Mouse (Mus musculus) ES-E14 (cell line): ENCODE results near the gene Cul7. TPM values are rescaled to one million over a fixed set of nuclear protein-coding genes. Genes with fewer than 3 reads are reported as not detected.

ENCODE experiments used
- DNase-seq: peaks from one replicate; pipeline ENCODE4 v3.0.0-alpha.2; 2013; ENCODE audit warnings: low read depth, low spot score
- H3K27ac ChIP-seq: 2 replicates; pipeline ENCODE4 v1.5.1; 2012; ENCODE audit warnings: low read depth, mild to moderate bottlenecking, low read length, moderate library complexity, mixed read lengths; ENCODE audit not compliant: poor library complexity, insufficient read depth, severe bottlenecking
- H3K36me3 ChIP-seq: 2 replicates; pipeline ENCODE4 v1.6.1; 2012; ENCODE audit warnings: mild to moderate bottlenecking, low read length, moderate library complexity, mixed read lengths; ENCODE audit not compliant: control insufficient read depth, poor library complexity, insufficient read depth, severe bottlenecking
- H3K4me1 ChIP-seq, 2 experiments: fragments of 150-350 bp in 1 of 2; sonication (generic) in 1 of 2; 2 replicates each; pipeline ENCODE4 v1.6.1; 2012; ENCODE audit warnings: low read length in 2 of 2, mild to moderate bottlenecking in 1 of 2, mixed read lengths in 1 of 2; ENCODE audit not compliant: control insufficient read depth in 2 of 2, insufficient read depth in 2 of 2, poor library complexity in 1 of 2
- H3K4me3 ChIP-seq, 2 experiments: fragments of 150-350 bp in 1 of 2; sonication (generic) in 1 of 2; 2 replicates each; pipeline ENCODE4 v1.5.1; 2012; ENCODE audit warnings: low read length in 2 of 2, low read depth in 1 of 2, mild to moderate bottlenecking in 1 of 2, mixed read lengths in 1 of 2; ENCODE audit not compliant: insufficient read depth in 1 of 2, poor library complexity in 1 of 2, severe bottlenecking in 1 of 2
- H3K9ac ChIP-seq: 2 replicates; pipeline ENCODE4 v1.6.1; 2012; ENCODE audit warnings: low read depth, mild to moderate bottlenecking, low read length, mixed read lengths; ENCODE audit not compliant: poor library complexity, insufficient read depth, severe bottlenecking
- H3K9me3 ChIP-seq: fragments of 150-350 bp; sonication (generic); 2 replicates; pipeline ENCODE4 v1.6.1; 2012; ENCODE audit warnings: low read depth, mild to moderate bottlenecking, low read length; ENCODE audit not compliant: control insufficient read depth, insufficient read depth
- CHD2 ChIP-seq: IDR thresholded peaks from 2 replicates; pipeline ENCODE4 v1.6.1; 2014; ENCODE audit warnings: mild to moderate bottlenecking, low read depth, low read length, inconsistent platforms
- HCFC1 ChIP-seq: IDR thresholded peaks from 2 replicates; pipeline ENCODE4 v1.6.1; 2012; ENCODE audit warnings: low read length, inconsistent platforms, borderline replicate concordance; ENCODE audit not compliant: insufficient read depth
- MAFK ChIP-seq: IDR thresholded peaks from 2 replicates; pipeline ENCODE4 v1.6.1; 2014; ENCODE audit warnings: mild to moderate bottlenecking, low read depth, low read length, inconsistent platforms; ENCODE audit not compliant: insufficient read depth
- ZC3H11A ChIP-seq: IDR thresholded peaks from 2 replicates; pipeline ENCODE4 v1.6.1; 2012; ENCODE audit warnings: low read depth, mild to moderate bottlenecking, inconsistent platforms, low read length, borderline replicate concordance
- ZNF384 ChIP-seq: IDR thresholded peaks from 2 replicates; pipeline ENCODE4 v1.6.1; 2012; ENCODE audit warnings: low read depth, low read length, inconsistent platforms
- in situ Hi-C, 2 experiments: fragments of 600-800 bp; cut with MboI; formaldehyde crosslinking; loops; one replicate each; pipeline ENCODE4 v1.15.1; 2025; ENCODE audit warnings: low sequenced_read_pairs in 2 of 2, inconsistent platforms in 1 of 2; ENCODE audit not compliant: unreplicated experiment in 2 of 2
- total RNA-seq: library from RNA; depleted of rRNA; stranded (reverse); fragments of 300-350 nt; gene quantifications from 2 replicates; pipeline ENCODE4 v1.2.3, GENCODE M21; 2012

Gene Cul7
- total RNA-seq, 1 experiment, result 96.1 TPM

DNA sequence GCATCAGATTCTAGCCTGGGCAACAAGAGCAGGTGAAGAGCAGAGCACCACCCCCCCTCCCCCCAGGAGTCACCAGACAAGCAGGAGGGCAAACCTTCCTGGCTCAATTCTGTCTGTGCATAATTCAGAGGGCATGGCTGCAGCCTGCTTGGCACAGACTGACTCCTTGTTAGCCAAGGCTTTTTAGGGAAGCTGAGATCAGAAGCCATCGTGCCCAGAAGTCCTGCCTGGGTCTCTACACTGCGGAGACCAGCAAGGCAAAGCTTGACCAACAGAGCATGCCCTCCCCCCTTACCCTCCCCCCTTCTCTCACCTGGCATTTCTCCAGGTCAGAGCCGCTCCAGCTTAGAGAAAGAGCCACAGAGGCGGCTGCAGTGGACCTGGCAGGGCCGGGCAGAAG is 12.6 kb downstream of the Cul7 start:
- no peaks in the 10 kb centered on the region for H3K9me3 ChIP-seq
- H3K27ac ChIP-seq, result no peak overlapping the region
- H3K36me3 ChIP-seq, result peaks cover 58% of the 10 kb centered on the region
- H3K4me3 ChIP-seq, result no peak overlapping the region
- DNase-seq, result no peak
- TF ChIP-seq ZNF384 (no peak), CHD2 (no peak), MAFK (no peak), HCFC1 (no peak), ZC3H11A (no peak)
- no peak overlapping the region for H3K9ac ChIP-seq
- peaks cover 0 to 7% of the 10 kb centered on the region in 2 experiments; a peak in 2 of 4 replicates for H3K4me1 ChIP-seq
- in situ Hi-C loops, result no loop called here

GRCm38 (mm10) chr17:46667712-46668111 is 17.6 kb downstream of the Cul7 start:
- Histone ChIP-seq H3K36me3 (peaks cover 47% of the 10 kb centered on the region), H3K9me3 (no peaks in the 10 kb centered on the region), H3K9ac (no peak overlapping the region), H3K27ac (no peak overlapping the region), H3K4me3 (no peak overlapping the region), H3K4me1 (peaks cover 4 to 10% of the 10 kb centered on the region in 2 experiments; a peak in 3 of 4 replicates)
- TF ChIP-seq CHD2 (no peak), MAFK (no peak), ZNF384 (no peak), HCFC1 (no peak), ZC3H11A (no peak)
- in situ Hi-C loops, result no loop called here
- DNase-seq, result no peak

DNA sequence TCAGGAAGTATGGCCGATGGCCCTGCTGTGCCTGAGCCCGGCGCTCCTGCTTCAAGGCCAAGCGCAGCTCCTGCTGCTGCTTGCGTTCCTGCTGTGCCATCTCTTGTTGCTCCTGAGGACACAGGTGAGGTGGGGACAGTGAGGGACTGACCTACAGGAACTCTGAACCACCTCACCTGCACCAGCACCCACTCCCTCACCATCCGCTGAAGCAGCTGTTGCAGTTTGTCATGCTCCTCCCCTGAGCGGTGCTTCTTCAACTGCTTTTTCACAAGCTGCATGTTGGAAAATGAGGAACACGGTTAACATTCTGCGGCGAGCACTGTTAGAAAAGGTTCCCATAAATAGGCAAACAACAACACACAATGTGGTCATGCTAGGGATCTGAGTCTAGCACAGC is 19.8 kb downstream of the Cul7 start:
- Histone ChIP-seq H3K36me3 (peaks cover 31% of the 10 kb centered on the region), H3K9me3 (no peaks in the 10 kb centered on the region), H3K9ac (no peak overlapping the region), H3K27ac (no peak overlapping the region; the same call in 1 of the 2 replicates), H3K4me3 (no peak overlapping the region), H3K4me1 (peaks cover 4 to 11% of the 10 kb centered on the region in 2 experiments; a peak in 3 of 4 replicates)
- in situ Hi-C loops, result no loop called here
- TF ChIP-seq ZC3H11A, result no peak
- no peak for TF ChIP-seq ZNF384
- no peak for TF ChIP-seq HCFC1
- TF ChIP-seq CHD2, result no peak
- TF ChIP-seq MAFK, result no peak
- no peak for DNase-seq

GRCm38 (mm10) chr17:46673850-46674529 is 23.9 kb downstream of the Cul7 start, which contains the start of gene Rrp36:
Gene Rrp36 (minus strand): TSS chr17:46674352.
- peaks cover 47% of the 10 kb centered on the region for H3K36me3 ChIP-seq
- peaks cover 12 to 32% of the 10 kb centered on the region in 2 experiments for H3K4me1 ChIP-seq
- no peaks in the 10 kb centered on the region for H3K9me3 ChIP-seq
- TF ChIP-seq HCFC1, result no peak
- TF ChIP-seq ZNF384, result no peak
- TF ChIP-seq CHD2, result no peak
- TF ChIP-seq MAFK, result no peak
- TF ChIP-seq ZC3H11A, result no peak
- peak within 1 kb of the TSS; percentile 98 for H3K27ac ChIP-seq
- DNase-seq, result peak; percentile 88
- in situ Hi-C loops, result no loop called here
- peak within 1 kb of the TSS; percentile 88 to 97 for H3K4me3 ChIP-seq
- H3K9ac ChIP-seq, result peak within 1 kb of the TSS; percentile 94
